Mouse (Mus musculus) left cerebral cortex, adult 18-20 months (tissue): ENCODE measurements at regions not wholly inside any gene's neighbourhood (a gene's known extent, or its start where the extent isn't known, plus 50 kb on each side); places are given as distances from the start of the nearest gene placed in this dataset.

Experiments used
- DNase-seq, 2 experiments: peaks; one replicate each; pipeline ENCODE4 v3.0.0; 2021 to 2022; ENCODE audit warnings: low spot score in 2 of 2, mixed read lengths in 1 of 2

DNA sequence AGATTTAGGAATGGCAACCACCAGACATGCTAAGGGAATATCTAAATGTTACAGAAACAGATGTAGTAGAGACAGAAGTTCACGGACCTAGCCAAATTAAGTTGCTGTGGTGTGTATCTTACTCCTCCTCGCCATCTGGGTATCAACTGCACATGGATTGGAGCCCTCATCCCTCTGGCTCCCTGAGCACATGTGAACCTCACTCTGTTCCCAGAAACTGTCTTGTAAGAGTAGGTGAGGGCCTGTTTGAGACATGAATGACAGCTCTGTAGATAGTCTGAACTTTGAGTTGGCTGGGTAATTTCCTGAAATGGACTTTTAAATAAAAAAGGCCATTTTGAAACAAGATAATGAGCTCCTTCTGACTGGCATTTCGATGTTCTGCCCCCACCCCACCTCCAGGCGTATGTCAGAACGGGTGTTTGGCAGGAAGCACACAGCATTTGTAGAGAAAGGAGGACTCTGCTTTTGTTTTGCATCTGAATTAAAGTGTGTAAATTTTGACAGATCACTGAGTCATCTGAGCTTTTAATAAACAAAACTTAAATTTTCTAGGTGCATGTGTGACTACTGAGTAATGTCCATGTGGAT lies 196.9 kb upstream of the Cep126 start:
- peak; percentile 34 to 59 for DNase-seq

DNA sequence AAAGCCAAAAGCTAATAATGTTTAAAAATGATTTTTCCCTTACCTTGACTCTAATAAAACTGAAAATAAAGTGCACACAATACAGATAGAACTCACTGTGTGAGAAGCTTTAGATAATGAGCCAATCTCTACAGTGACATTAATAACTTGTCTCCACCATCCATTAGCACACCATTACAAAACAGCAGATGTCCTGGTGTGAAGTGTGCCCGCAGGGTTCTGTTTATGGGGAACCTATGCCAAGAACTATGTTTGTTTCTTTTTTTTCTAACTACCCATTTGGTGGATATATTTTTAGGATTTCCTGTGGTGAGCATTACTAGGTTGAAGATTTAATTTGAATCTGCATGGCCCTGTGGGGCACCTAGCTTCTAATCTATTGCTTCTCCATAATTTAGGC lies 203.3 kb upstream of the Trpc6 start:
- no peak for DNase-seq

DNA sequence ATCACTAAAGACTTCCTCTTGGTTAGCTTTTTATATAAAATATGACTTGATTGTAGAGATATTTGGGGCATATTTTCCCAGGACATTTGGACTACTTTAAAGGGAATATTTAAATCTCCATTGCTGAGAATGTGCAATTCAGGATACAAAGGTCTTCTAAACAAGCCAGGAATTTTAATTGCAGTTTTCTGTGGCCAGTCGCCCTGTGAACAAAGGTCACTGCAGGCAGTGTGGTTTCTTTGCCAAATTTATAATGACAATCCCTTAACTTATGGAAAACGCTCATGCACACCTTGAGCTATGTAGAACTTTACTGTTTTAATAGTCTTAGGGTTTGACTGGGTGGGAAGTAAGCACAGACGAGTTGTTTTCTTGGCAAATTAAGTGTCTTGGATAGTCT lies 192.9 kb upstream of the Trpc6 start:
- no peak for DNase-seq
